Mouse (Mus musculus) thymus, postnatal 10 days (tissue): ENCODE results near the gene Slc22a23.
A peak's percentile ranks its signal among the peaks of the same experiment; 100 is the strongest.

ENCODE experiments used
- DNase-seq, 2 experiments: peaks; one replicate each; pipeline ENCODE4 v3.0.0; 2021; ENCODE audit warnings: low spot score in 2 of 2

The Slc22a23 gene

DNA sequence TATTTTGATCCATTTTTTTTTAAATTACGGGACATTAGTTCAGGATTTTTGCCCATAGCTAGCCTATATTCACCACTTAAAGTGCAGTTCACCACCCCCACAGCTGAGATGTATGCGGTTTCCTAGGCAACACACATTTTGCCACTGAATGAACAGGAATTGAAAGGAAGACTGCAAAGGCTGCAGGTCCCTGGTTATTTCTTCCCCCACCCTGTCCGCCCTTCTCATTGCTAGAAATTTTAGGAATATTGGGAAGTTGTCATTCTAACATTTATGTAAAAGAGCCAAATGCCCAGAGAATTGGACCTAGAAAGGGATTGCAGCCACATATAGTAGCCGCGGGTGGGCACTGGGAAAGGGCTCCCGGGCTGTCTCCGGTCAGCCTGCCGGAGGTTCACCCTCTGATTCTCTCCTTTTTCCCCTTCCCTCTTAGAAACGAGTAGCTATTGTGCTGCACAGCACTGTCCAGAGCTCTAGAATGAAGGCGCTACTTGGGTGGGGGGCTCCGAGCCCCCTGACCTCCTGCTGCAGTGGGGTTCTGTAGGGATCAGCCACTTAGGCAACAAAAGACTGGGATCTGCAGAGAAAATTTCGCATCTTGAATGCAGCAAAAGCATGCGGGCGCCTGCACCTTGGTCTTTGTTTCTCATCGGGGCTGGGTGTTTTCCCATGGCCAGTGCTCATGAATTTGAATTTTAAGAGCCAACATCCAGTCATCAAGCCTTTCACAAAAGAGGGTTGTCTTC is 211.5 kb downstream of the Slc22a23 start:
- DNase-seq, result no peak

DNA sequence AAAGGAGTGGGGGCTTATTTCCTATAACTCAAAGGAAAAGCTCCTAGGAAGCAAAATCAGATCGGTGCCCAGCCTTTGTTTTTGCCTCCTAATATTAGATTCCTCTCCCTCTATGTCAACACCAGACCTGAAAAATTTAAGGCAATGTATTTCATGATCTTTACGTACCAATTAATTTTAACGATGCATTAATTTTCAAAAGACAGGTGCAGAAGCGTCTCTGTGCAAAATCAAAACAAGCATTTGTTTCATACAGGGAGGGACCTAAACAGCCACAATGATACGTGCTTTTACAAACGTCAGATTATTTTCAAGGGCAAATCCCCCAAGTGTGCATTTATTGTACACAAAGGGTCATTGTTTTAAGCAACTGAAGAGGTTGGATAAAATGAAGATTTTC is 212.1 kb downstream of the Slc22a23 start:
- no peak for DNase-seq

- DNase-seq, result no peak
Observed at GRCm38 (mm10) chr13:34132299-34132698, 212.7 kb downstream of the Slc22a23 start.

DNA sequence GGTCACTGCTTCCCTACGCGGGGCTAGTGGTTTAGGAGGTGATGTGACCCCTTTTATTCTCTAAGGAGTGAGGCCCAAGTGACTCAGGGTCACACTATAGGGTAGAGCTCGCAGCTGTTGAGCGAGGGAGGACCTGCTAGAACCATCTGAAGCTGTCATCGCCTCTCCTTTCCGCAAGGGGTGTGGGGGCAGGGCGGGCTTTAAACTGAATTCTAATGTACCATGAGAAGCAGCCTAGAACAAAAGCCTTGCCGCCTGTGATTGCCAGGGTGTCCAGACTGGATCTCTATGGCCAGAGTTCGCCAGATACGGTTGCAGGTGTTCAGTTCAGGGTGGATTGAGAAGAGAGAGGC is 213.3 kb downstream of the Slc22a23 start:
- peak; percentile 73 to 74 for DNase-seq

GRCm38 (mm10) chr13:34131011-34131707 is 213.8 kb downstream of the Slc22a23 start:
- peak; percentile 62 to 66 for DNase-seq

GRCm38 (mm10) chr13:34130226-34130731 is 214.7 kb downstream of the Slc22a23 start, which contains the start of gene Tubb2b:
Tubb2b (minus strand) TSS chr13:34130466.
- DNase-seq, result peak; percentile 59 to 68

DNA sequence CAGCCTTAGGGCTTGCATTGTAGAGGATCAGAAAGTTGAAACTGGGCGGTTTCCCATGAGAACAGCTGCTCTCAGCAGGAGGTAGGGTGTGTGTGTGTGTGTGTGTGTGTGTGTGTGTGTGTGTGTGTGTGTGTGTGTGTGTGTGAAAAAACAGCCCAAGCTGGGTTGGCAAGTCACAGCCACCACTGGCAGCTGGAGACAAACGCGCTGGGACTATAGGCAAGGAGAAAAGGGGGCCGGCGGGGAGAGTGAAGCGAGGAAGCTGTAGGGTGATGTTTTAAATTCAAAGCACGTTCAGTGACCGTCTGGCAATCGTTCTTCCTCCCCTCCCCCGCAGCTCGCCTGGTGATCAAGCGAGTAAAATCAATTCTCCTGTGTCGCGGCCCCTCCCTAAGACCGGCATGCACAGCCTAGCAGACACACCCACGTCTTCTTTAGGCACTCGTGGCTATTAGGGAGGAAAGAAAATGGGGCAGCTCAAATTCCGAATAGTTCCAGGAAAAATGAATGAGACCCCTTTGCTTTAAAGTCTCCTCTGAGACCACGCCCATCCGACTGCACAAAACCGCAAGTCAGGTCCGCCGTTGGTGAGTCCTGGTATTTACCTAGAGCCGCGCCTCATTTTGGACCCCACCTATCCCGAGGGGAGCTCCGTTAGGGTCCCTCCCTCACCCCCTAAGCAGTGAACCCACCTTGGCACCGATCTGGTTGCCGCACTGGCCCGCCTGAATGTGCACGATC is 215.3 kb downstream of the Slc22a23 start:
- peak; percentile 40 to 41 for DNase-seq
